Mouse (Mus musculus): ENCODE data around the gene Fitm2.

GRCm38 (mm10) chr2:163418841-163419345 lies 53.5 kb downstream of the Fitm2 start:
- TF ChIP-seq POLR2A (IDR thresholded peaks at IDR 0.05; ENCODE audit: control insufficient read depth, extremely low read depth, insufficient read depth, low read length, poor library complexity) (no peak), CTCF (IDR thresholded peaks at IDR 0.05; ENCODE audit: borderline replicate concordance, control insufficient read depth, extremely low read depth, insufficient read depth, low read length, poor library complexity) (no peak)
